Mouse (Mus musculus): ENCODE results near the gene Hsd17b7. TPM values are rescaled to one million over a fixed set of nuclear protein-coding genes. Genes with fewer than 3 reads are reported as not detected.

Hsd17b7 gene
- 8.9 TPM for total RNA-seq (2023)

DNA sequence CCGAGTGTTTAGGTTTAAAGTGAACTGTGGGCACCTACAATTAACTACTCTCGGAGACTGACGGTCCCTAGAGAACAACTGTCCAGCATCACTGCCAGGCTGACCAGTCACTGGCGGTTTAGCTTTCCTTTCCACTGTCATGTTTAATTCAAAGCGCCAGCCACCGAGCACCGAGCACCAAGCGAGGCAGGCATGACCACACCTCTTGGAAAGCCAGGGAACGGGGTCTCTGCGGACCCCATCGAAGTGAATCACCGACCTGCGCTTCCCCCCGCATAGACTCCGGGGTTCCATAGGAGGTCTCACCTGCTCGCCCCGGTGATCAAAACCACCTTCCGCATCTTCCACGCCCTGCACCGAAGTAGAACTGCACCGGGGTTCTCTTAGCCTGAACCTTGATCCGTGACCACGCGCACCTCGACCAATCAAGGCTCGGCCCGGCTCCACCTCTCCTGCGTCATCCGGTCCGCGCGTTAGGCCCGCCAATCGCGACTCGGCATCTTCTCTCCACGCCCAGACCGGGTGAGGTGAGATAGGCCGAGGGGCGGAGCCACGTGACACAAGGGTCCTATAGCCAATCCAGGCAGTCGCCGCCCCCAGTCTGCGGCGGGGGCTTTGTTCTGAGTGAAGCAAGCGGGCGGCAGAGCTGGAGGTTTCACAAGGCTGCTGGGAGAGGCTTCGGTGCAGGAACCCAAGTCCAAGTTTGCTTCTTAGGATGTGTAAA is at the start of gene Hsd17b7:
Hsd17b7 (minus strand) TSS at position 450 of the 724 bp plus-strand sequence.

DNA sequence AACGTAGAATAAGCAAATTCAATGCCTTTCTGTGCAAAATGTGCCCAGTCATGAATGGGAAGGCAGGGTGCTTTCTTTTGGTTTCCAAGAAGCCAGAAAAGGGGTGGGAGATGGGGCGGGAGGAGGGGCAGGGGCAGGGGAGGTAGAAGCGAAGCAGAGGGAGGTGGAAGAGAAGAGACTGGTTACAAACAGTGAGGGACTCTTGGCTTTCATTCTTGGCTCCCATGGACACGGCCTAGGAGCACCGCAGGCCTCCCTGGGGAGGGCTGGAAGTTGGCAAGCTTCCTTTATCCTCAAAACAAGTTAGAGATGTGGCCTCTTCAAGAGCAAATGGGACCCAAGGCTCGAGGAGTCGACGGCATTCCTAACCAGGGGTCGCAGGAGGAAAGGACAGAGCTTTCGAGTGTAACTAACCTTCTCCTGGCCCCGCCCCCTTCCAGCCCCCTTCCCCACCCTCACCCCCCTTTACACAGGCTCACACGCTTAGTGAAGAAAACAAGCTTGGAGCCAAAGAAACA is 40.5 kb downstream of the Hsd17b7 start, which contains the start of gene Ccdc190:
Ccdc190 (plus strand) TSS at position 195 of the 518 bp plus-strand sequence.

Other genes starting within 250 kb of the Hsd17b7 start
- gene Rgs4, start 221.6 kb downstream of the Hsd17b7 start, total RNA-seq (2023) = not detected
- not detected for gene Ccdc190, start 40.6 kb downstream of the Hsd17b7 start, total RNA-seq (2023)
- not detected for gene Ddr2, start 141.5 kb upstream of the Hsd17b7 start, total RNA-seq (2023)
- 43.7 TPM for gene Uap1, start 205.7 kb upstream of the Hsd17b7 start, total RNA-seq (2023)
- gene Uhmk1, start 246.2 kb upstream of the Hsd17b7 start, total RNA-seq (2023) = 54.6 TPM

All from CD4-positive naive resting alpha-beta T cell, adult 76 days (primary cell).